Mouse (Mus musculus) stomach, embryonic 14.5 days (tissue): Measurements from ENCODE around the gene Akap13. TPM values are rescaled to one million over a fixed set of nuclear protein-coding genes. Genes with fewer than 3 reads are reported as not detected.

Experiments used
- ATAC-seq: fragments of 200-750 bp; cut with Nextera tagmentation; 2 replicates; pipeline ENCODE4 v1.8.0; 2017; ENCODE audit warnings: low read depth, moderate TSS enrichment; ENCODE audit not compliant: insufficient number of reproducible peaks, insufficient read depth, low FRiP score
- H3K27ac ChIP-seq: fragments of 300-500 bp; sonication (generic); 2 replicates; pipeline ENCODE4 v1.5.1; 2014; ENCODE audit warnings: mild to moderate bottlenecking, low read length, moderate library complexity, mixed read lengths
- H3K27me3 ChIP-seq: fragments of 300-500 bp; sonication (generic); 2 replicates; pipeline ENCODE4 v1.6.1; 2014; ENCODE audit warnings: low read length, control low read depth, mixed read lengths; ENCODE audit not compliant: control insufficient read depth, insufficient read depth
- H3K36me3 ChIP-seq: fragments of 300-500 bp; sonication (generic); 2 replicates; pipeline ENCODE4 v1.6.1; 2014; ENCODE audit warnings: mild to moderate bottlenecking, control low read depth, low read length, moderate library complexity, mixed read lengths; ENCODE audit not compliant: control insufficient read depth, insufficient read depth
- H3K4me1 ChIP-seq: fragments of 300-500 bp; sonication (generic); 2 replicates; pipeline ENCODE4 v1.6.1; 2014; ENCODE audit warnings: low read length, control low read depth, mixed read lengths; ENCODE audit not compliant: control insufficient read depth, insufficient read depth
- H3K4me2 ChIP-seq: fragments of 300-500 bp; sonication (generic); replicated peaks from 2 replicates; pipeline ENCODE4 v1.6.1; 2014; ENCODE audit warnings: low read depth, low read length, control low read depth
- H3K4me3 ChIP-seq: fragments of 300-500 bp; sonication (generic); 2 replicates; pipeline ENCODE4 v1.5.1; 2014; ENCODE audit warnings: low read depth, low read length, control low read depth
- H3K9ac ChIP-seq: fragments of 300-500 bp; sonication (generic); replicated peaks from 2 replicates; pipeline ENCODE4 v1.6.1; 2014; ENCODE audit warnings: low read depth, mild to moderate bottlenecking, control low read depth, low read length, moderate library complexity, mixed read lengths
- H3K9me3 ChIP-seq: fragments of 300-500 bp; sonication (generic); 2 replicates; pipeline ENCODE4 v1.6.1; 2016; ENCODE audit warnings: low read depth, low read length, control low read depth; ENCODE audit not compliant: control insufficient read depth
- whole genome bisulfite sequencing: fragments of 180-500 bp; shearing (Covaris S2); extraction: QIAGEN DNeasy Blood & Tissue Kit; methylation state at CpG from one replicate; pipeline ENCODE4 v1.1.7; 2014; 5-methylcytosine and 5-hydroxymethylcytosine counted together
- polyA plus RNA-seq: library from polyadenylated mRNA; unstranded; fragments of >200 nt; fragmentation: Nextera tagmentation; extraction: Ambion mirVana; gene quantifications from 2 replicates; pipeline ENCODE4 v1.2.1, GENCODE M21; 2014

Akap13 gene
- polyA plus RNA-seq, 1 experiment from 2014 or later = 74.0 TPM

DNA sequence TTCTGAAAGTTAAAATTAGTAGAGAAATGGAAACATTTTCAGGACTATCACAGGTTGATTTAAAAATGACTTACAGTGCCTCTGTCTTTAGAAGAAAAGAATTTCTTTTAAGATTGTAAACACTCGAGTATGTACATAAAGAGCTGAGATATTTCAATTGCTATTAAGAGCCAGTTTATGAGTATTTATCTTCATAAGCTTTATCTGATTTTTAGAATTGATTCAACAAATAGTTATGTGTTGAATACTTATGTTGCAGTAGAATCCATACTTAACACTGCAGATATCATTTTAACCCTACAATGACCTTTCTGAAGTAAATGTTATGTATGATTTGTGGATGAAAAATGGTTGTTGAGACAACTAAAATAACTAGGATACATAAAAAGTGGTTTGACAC is 136.6 kb downstream of the Akap13 start:
- Histone ChIP-seq H3K36me3 (peaks cover 9% of the 10 kb centered on the region; the same call in 1 of the 2 replicates), H3K27me3 (no peaks in the 10 kb centered on the region), H3K4me3 (no peak overlapping the region), H3K9ac (no peak overlapping the region), H3K27ac (no peak overlapping the region), H3K4me1 (no peaks in the 10 kb centered on the region), H3K9me3 (no peaks in the 10 kb centered on the region), H3K4me2 (no peak overlapping the region)
- 53% methylated on average over 1 of the region's 1 CpGs for WGBS
- ATAC-seq = no peak

GRCm38 (mm10) chr7:75594801-75595200 is 139.5 kb downstream of the Akap13 start:
- no peak overlapping the region for H3K4me2 ChIP-seq
- H3K36me3 ChIP-seq = no peaks in the 10 kb centered on the region
- H3K9ac ChIP-seq = no peak overlapping the region
- H3K4me3 ChIP-seq = no peak overlapping the region
- no peaks in the 10 kb centered on the region for H3K4me1 ChIP-seq
- H3K27ac ChIP-seq = no peak overlapping the region
- no peak for ATAC-seq
- H3K27me3 ChIP-seq = no peaks in the 10 kb centered on the region
- H3K9me3 ChIP-seq = no peaks in the 10 kb centered on the region
- 62% methylated on average over 5 of the region's 5 CpGs for WGBS

GRCm38 (mm10) chr7:75595268-75595667 is 139.9 kb downstream of the Akap13 start:
- H3K4me3 ChIP-seq = no peak overlapping the region
- no peak for ATAC-seq
- no peaks in the 10 kb centered on the region for H3K4me1 ChIP-seq

DNA sequence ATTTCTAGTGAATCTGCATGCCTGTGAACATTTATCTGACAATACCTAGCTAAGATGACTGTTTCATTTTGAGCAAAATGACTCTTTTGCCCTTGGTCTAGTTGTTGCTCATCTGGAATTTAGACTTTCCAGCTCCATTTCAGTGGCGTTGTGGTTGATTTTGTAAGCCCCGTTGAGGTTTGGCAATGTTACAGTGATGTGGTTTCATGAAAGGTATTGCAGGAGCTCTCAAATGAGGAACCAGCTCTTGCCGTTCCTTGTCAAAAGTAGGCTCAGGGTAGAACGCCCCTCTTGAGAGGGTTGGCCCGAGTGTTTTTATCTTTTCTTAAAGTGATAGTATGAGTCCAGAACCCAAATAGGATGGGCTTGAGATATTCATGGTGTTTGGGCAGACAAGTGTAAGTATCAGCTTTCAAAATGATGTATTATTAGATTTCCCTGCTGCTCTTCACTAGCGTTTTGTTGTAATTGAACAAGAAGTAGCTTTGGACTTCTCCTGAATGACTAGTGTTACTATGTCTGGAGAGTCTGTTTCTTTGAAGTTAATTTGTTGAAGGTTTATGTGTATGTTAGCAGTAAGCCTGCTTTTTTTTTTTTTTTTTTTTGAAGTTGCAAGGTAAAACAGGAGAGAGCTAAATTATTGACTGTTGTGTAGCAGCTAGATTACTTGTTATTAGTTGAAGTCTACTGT is 140.9 kb downstream of the Akap13 start:
- WGBS = 68% methylated on average over 6 of the region's 6 CpGs
- no peak overlapping the region for H3K4me2 ChIP-seq
- no peaks in the 10 kb centered on the region for H3K27me3 ChIP-seq
- H3K9ac ChIP-seq = no peak overlapping the region
- H3K36me3 ChIP-seq = no peaks in the 10 kb centered on the region
- H3K9me3 ChIP-seq = no peaks in the 10 kb centered on the region
- no peaks in the 10 kb centered on the region for H3K4me1 ChIP-seq
- H3K4me3 ChIP-seq = no peak overlapping the region
- no peak overlapping the region for H3K27ac ChIP-seq
- no peak for ATAC-seq

More at GRCm38 (mm10) chr7:75595268-75595667, 139.9 kb downstream of the Akap13 start:
- Histone ChIP-seq H3K9me3 (no peaks in the 10 kb centered on the region), H3K4me2 (no peak overlapping the region), H3K27ac (no peak overlapping the region), H3K9ac (no peak overlapping the region), H3K27me3 (no peaks in the 10 kb centered on the region), H3K36me3 (no peaks in the 10 kb centered on the region)

DNA sequence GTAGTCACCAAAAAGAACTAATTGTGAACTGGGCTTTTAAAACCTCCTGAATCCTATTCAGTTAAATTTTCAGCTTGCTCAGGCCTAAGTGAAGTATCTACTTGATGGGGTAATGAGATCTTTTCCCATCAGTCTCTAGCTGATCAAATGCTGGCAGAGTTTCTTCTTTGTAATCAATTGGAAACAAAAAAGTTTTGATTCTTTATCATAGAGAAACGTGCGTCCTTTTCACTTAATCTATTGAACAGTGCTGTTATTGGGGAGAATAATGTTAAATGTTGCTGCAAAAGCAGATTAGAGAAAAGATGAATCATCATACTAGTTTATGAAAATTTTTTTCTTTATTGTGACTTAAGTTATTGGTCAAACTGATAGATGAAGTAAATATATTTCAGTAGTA is 142.5 kb downstream of the Akap13 start:
- Histone ChIP-seq H3K27me3 (no peaks in the 10 kb centered on the region), H3K9ac (no peak overlapping the region), H3K4me3 (no peak overlapping the region), H3K36me3 (no peaks in the 10 kb centered on the region), H3K4me1 (no peaks in the 10 kb centered on the region), H3K4me2 (no peak overlapping the region), H3K9me3 (no peaks in the 10 kb centered on the region), H3K27ac (no peak overlapping the region)
- ATAC-seq = no peak
- WGBS = 83% methylated on average over 2 of the region's 2 CpGs

GRCm38 (mm10) chr7:75600360-75601075 is 145.2 kb downstream of the Akap13 start:
- 79% methylated on average over 6 of the region's 6 CpGs for WGBS
- H3K4me3 ChIP-seq = no peak overlapping the region
- no peak overlapping the region for H3K4me2 ChIP-seq
- no peak overlapping the region for H3K9ac ChIP-seq
- no peaks in the 10 kb centered on the region for H3K4me1 ChIP-seq
- H3K27me3 ChIP-seq = no peaks in the 10 kb centered on the region
- no peaks in the 10 kb centered on the region for H3K9me3 ChIP-seq
- no peaks in the 10 kb centered on the region; the same call in 1 of the 2 replicates for H3K36me3 ChIP-seq
- no peak for ATAC-seq
- H3K27ac ChIP-seq = no peak overlapping the region

DNA sequence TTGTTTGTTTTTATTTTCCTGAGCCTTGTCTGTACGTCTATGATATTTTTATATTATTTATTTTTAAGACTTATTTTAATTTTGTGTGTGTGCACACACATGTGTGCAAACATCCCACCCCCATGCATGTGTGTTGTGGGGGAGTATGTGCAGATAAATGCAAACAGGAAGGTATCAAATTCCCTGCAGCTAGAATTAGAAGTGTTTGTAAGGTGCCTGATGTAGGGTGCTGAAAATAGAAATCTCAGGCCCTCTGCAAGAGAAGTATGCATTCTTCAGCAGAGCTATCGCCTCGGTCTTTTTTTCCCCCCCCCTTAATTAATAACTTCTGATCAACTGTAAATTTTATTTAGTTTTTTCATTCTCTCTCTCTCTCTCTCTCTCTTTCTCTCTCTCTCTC is 151.9 kb downstream of the Akap13 start:
- peaks cover 13% of the 10 kb centered on the region; the same call in 1 of the 2 replicates for H3K4me1 ChIP-seq
- WGBS = 80% methylated on average over 3 of the region's 3 CpGs
- no peak overlapping the region for H3K27ac ChIP-seq
- no peak overlapping the region for H3K4me2 ChIP-seq
- H3K4me3 ChIP-seq = no peak overlapping the region
- no peaks in the 10 kb centered on the region for H3K27me3 ChIP-seq
- H3K9me3 ChIP-seq = no peaks in the 10 kb centered on the region
- no peak for ATAC-seq
- H3K9ac ChIP-seq = no peak overlapping the region
- H3K36me3 ChIP-seq = peaks cover 20% of the 10 kb centered on the region; the same call in 1 of the 2 replicates

DNA sequence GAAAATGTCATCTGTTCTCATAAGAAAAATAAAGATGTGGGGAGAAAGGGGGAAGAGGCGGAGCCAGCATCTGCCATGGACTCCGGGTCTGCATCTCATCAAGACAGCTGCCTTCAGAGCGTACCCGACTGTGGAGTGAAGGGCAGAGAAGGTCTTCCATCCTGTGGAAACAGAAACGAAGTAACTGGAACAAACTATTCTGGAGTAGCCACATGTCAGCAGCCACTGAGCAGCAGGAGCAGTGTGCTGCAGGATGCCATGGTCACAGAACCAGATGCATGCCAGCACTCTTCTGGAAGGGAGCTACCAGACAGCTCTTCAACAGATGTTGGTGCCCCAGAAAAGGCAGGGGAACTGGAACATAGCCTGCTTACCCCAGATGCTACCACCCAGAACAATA is 153.4 kb downstream of the Akap13 start:
- Histone ChIP-seq H3K36me3 (peaks cover 20% of the 10 kb centered on the region; the same call in 1 of the 2 replicates), H3K4me3 (no peak overlapping the region), H3K27ac (peak overlapping the region; percentile 75), H3K9ac (no peak overlapping the region), H3K4me2 (no peak overlapping the region), H3K27me3 (no peaks in the 10 kb centered on the region), H3K9me3 (no peaks in the 10 kb centered on the region), H3K4me1 (peaks cover 16% of the 10 kb centered on the region; the same call in 1 of the 2 replicates)
- peak; percentile 43; the same call in 1 of the 2 replicates for ATAC-seq
- WGBS = 40% methylated on average over 5 of the region's 5 CpGs
